Mouse (Mus musculus) lung, postnatal 0 days (tissue): ENCODE measurements around the gene Cobl.

Experiments
- CTCF ChIP-seq: IDR thresholded peaks from 2 replicates; pipeline ENCODE4 v1.5.1; 2016; ENCODE audit warnings: antibody characterized with exemption, mild to moderate bottlenecking
- EP300 ChIP-seq: IDR thresholded peaks from 2 replicates; pipeline ENCODE4 v1.6.1; 2016; ENCODE audit warnings: antibody characterized with exemption, mild to moderate bottlenecking, control low read depth

DNA sequence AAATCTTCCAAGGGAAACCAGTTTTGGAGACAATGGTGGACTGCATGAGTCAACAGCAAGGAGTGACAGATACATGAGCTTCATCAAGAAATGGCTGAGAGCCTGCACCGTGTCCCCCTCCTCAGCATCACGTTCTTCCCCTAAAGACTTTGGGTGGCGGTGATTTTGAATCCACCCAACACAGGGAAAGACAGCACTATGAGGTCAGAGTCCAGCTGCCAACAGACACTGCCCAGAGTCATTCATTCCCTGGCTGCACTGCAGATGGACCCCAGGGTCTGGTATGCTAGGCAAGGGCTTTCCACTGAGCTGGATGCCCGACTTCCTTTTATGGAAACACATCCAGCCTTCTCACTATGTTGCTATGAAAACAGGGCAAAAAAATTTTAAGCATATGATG is 106.2 kb downstream of the Cobl start:
- TF ChIP-seq CTCF (no peak), EP300 (no peak)
